Mouse (Mus musculus) CD4-positive, CD25-positive, alpha-beta regulatory T cell, adult 2 months (primary cell): ENCODE measurements around the gene Fat2.

Experiments
- DNase-seq: peaks from one replicate; pipeline ENCODE4 v3.0.0-alpha.2; 2012; ENCODE audit warnings: low read depth, low spot score

Gene Fat2

GRCm38 (mm10) chr11:55240556-55240955 lies 95.8 kb downstream of the Fat2 start:
- DNase-seq: peak; percentile 79

GRCm38 (mm10) chr11:55239496-55239895 lies 96.9 kb downstream of the Fat2 start:
- no peak for DNase-seq

DNA sequence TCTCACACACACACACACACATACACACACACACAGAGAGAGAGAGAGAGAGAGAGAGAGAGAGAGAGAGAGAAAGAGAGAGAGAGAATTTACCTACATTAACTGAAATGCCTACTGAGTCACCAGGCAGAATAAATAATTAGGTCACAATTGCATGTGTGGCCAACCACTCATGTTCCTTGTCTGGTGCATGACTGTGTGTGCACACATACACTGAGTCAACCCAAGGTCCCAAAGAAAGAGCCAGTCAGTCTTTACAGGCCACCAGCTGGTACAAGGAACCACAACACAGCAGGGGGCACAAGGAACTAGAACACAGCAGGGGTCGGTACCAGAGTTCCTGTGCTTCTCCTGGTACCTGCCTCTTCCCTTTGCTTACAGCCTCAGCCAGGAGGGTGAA lies 99.5 kb downstream of the Fat2 start:
- DNase-seq: no peak

DNA sequence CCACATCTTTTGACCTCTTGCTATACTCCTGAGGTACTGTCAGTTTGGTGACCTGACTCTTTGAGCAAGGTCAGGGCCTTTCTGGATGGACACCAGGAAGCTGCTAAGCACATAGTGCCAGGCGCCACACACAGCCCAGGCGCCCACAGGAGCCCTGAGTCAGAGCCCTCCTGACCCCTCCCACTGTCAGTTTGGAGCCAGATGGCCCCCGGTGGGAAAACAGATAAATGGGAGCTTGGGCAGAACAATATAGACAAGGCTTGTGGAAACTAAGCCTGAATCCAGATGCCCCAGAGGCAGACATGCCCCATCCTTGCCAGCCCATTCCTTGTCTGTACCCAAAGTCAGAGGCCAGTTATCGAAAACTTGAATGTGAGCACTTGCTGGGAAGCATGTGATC lies 101.6 kb downstream of the Fat2 start:
- DNase-seq: no peak

GRCm38 (mm10) chr11:55234288-55234687 lies 102.1 kb downstream of the Fat2 start:
- no peak for DNase-seq

DNA sequence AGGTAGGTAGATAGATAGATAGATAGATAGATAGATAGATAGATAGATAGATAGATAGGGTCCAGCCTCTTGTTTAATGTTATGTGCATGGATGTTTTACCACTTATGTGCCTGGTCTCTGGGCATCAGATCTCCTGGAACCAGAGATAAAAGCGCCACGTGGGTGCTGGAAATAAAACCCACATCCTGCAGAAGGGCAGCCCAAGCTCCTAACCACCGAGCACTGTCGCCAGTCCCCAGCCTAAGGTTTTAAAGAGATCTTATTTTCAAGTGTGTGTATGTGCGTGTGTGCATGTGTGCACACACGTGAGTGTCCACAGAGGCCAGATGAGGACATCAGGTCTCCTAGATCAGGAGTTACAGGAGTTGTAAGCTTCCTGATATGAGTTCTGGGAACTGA lies 105.3 kb downstream of the Fat2 start:
- DNase-seq: peak; percentile 15

DNA sequence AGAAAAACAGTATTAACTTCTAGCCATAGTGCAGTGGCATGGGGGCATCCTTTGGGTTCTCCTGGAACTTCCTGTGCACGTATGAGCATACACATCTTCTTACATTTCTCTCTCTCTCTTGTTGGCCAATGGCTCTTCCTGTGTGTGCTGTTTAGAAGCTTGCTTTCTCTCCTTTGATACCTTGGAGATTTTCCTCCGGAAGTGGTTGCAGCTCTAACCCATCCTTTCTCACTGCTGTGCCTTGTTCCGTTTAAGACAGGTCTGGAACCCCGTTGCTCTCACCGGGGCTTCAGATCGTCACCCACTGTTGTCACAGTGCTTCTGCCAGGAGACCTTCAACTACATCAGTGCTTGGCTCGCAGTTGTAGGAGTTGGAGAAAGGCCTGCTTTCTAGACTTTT lies 115.1 kb downstream of the Fat2 start:
- peak; percentile 33 for DNase-seq

GRCm38 (mm10) chr11:55218473-55218872 lies 117.9 kb downstream of the Fat2 start:
- no peak for DNase-seq

DNA sequence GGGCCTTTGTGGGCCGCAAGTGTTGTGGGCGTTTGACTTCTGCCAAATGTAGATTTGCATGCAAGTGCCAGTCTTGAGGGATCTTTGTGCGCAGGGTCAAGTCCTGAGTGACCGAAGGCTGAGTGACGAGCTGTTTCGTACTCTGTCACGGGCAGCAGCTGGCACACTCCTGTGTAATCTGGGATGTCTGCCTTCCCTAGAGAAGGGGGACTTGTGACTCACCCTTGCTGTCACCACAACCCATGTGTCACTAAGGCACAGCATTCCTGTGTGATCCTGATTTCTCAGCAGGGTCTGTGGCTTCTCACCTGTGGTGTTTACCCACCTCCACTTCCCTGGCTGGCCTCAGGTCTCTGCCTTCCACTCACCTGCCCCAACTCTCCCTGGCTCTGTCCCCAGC lies 118.5 kb downstream of the Fat2 start:
- DNase-seq: no peak

DNA sequence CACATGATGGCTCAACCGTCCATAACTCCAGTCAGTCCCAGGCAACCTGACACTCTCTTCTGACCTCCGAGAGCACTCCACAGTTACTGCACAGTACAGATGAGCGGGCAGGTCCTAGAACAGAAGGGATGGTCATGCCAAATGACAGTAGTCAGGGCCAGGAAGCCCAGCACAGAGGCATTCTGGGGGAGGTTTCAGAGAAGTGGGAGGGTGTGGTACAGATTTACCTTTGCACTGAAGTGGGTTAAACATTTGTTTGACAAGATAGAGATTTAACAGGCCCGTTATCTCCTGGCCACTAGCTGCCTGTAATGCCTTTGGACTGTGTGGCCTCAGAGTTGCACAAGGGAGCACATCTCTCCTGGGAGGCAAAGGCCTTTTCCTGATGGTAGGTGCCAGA lies 118.9 kb downstream of the Fat2 start:
- no peak for DNase-seq

- DNase-seq: no peak
These were observed 119.5 kb downstream of the Fat2 start for GRCm38 (mm10) chr11:55216830-55217229.

DNA sequence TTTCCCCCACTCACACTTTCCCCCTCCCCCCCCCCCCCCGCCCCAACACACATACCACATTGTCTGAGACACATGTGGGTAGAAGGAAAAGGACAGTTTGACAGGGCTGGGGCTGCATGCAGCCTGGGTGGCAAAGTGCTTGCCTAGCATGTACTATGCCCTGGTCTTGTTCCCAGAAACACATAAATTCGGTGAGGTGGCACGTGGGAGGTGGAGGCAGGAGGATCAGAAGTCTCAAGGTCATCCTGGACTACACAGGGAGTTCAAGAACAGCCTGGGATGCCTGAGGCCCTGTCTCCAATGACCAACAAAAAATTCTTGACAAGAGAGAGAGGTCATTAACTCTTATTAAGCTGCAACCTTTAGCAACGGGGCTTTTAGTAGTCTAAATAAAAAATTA lies 120.3 kb downstream of the Fat2 start:
- DNase-seq: no peak

DNA sequence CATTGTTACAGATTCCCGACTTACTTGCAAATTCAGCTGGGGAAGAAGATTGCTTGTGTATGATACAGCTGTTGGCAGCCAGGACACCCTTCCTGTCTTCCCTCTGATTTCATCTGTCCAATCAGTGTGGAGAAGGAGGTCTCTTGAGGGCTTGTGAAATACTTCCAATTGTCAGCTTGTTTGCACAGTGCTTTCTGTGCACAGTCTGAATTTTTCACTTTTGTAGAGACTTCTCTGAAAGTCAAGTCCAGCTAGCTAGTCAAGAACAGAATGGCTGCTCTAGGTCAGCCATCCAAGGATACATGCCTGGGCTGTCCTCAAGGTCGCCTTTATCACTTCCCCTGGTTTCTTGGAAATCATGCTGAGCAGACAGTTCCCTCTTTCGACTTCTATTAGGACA lies 121.4 kb downstream of the Fat2 start:
- no peak for DNase-seq

DNA sequence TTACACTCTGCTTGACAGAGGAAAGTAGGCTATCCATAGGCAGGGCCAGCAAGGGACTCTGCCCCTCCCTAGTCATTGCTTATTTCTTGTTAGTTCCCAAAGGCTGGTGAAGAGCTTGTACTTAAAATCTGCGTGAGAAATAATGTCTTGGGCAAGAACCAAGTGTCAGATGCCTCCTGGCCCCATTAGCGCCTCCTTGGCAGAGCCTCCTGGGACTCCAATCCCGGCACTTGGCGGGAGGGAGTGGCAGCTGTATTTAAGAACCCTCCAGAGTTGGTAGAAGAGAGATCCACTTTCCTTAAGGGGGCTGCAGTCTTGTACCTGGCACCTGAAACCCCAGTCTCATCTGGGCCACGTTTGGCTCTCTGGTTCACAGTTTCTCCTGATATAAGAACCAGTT lies 122.2 kb downstream of the Fat2 start:
- no peak for DNase-seq

- no peak for DNase-seq
These were observed 122.8 kb downstream of the Fat2 start for GRCm38 (mm10) chr11:55213518-55213917.

DNA sequence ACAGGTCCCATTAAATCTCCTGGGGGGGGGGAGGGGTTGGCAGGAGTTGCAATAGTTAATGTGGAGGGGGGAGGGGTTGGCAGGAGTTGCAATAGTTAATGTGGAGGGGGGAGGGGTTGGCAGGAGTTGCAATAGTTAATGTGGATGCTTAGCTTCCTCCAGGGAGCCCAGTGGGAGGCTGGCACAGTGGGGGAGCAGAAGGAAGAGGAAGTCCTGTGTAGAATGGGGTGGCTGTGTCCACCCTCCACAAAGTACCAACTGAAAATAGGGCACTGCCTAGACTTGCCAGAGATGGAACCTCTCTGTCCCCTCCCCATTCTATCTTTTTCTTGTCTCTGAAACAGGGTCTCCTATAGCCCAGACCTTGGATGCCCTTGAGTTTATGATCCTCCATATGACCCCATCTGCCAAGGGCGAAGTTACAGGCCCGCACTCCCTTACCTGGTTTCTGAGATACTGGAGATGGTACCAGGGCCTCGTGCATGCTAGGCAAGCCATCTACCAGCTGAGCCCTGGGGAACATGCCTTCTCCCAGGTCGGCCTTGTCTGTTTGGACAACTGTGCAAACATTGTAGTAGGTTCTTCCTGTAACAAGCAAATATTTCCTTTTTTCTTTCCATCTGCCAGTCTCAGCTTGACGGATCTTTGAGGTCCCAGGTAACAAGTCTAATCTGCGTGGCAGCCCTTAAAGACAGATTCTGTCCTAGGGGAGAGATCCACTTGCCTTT lies 126.6 kb downstream of the Fat2 start:
- DNase-seq: no peak

DNA sequence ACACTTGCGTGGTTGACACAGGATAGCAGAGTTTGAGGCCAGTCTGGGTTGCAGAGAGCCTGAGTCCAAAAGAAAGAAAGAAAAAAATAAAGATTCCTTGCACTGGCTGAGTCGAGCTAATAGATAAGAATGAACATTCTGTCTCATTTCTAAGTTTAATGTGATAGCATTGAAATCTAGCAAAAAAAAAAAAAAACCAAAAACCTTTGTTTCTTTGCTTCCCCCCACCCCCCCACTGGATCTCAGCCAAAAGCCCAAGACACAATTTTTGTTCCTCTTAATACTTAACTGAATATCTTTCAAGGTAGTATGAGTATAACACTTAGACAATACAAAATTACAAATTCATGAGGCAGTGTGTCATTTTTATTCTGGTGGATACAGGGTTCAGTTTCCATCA lies 127.3 kb downstream of the Fat2 start:
- DNase-seq: no peak

GRCm38 (mm10) chr11:55208001-55208690 lies 128.2 kb downstream of the Fat2 start:
- DNase-seq: no peak

GRCm38 (mm10) chr11:55204602-55205001 lies 131.8 kb downstream of the Fat2 start:
- DNase-seq: peak; percentile 53

DNA sequence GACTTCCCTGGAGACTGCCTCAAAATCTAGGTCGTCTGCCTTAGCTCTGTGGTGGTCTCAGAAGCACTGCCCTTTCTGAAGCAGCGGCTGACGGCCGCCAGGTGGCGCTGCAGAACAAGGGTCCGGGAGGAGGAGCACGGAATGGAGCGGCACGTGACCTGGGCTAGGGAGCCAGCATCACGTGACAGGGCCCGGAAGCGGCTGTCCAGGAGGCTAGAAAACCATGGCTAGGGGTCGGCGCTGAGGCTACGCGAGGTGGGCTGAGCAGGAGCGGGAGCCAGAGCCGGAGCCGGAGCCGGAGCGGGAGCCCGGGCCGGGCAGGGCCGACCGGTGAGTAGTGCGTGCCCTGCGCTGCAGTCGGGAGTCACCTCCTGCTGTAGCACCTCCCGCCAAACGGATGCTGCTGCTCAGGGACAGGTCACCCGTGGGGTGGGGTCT lies 132.2 kb downstream of the Fat2 start, which contains the start of gene Slc36a1:
Gene Slc36a1 (plus strand): TSS at position 192 of the 438 bp plus-strand sequence.
- DNase-seq: peak; percentile 97
